Mouse (Mus musculus) mesoderm, embryonic 11.5 days (tissue): ENCODE data around the gene Btbd2.
"Not testable (repeated sequence)": the region's sequence is repeated elsewhere in the genome, so short reads cannot be mapped to it uniquely, and the experiment has no call there.

ENCODE experiments used
- DNase-seq: peaks from one replicate; pipeline ENCODE4 v3.0.0-alpha.2; 2012; ENCODE audit warnings: low read depth, low spot score

Btbd2 gene

GRCm38 (mm10) chr10:80606737-80607350, 50.0 kb downstream of the Btbd2 start:
- DNase-seq, result no peak

- no peak for DNase-seq
These were observed 50.6 kb downstream of the Btbd2 start for GRCm38 (mm10) chr10:80606306-80606705.

GRCm38 (mm10) chr10:80605721-80606120, 51.1 kb downstream of the Btbd2 start, which contains the start of gene Gm49322:
Gene Gm49322 (plus strand): TSS chr10:80606021.
- not testable (repeated sequence) for DNase-seq

DNA sequence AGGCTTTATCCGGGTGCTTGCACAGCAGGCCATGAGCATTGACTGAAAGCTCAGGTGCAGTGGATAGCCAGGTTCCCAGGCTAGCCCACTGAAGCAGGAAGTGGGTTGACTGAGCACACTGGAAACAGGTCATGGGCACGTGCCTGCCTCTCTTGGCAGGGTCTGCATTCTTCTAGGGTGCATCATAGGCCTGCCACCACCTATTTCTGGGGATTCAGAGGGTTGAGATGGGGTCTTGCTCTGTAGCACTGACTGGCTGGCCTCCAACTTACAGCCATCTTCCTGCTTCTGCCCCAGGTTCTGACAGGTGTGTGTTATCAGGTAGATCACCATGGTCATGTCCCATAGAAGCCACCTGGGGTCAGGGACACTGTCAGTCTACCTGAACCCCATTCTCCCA, 51.9 kb downstream of the Btbd2 start:
- no peak for DNase-seq

DNA sequence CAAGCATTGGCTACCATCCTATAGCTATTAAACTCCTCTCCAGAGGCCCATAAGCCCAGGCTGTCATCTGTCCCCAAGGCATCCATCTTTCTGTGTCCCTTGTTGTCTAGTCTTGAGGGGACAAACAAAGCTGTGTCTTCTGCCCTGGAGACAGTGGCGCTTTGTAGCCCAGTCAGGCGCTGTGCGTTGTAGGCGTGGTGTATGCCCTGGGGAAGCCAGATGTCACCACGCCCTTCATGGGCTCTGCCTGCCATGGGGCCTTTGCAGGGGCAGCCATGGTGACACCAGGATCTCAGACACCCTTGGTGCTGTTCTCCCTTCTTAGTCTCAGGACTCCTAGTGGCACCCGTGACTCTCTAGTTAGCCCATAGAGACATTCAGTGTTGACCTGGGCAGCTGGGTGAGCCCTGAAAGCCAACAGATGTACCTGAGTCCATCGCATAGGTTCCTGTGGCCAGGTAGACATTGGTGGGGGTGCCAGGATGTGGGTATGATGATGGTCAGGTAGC, 52.8 kb downstream of the Btbd2 start:
- DNase-seq, result no peak

- no peak for DNase-seq
These were observed 53.5 kb downstream of the Btbd2 start for GRCm38 (mm10) chr10:80603364-80603763.

GRCm38 (mm10) chr10:80602698-80603325, 54.1 kb downstream of the Btbd2 start, which contains the start of the genes Scamp4 and Adat3:
Gene Scamp4 (plus strand): TSS chr10:80602872.
Gene Adat3 (plus strand): TSS chr10:80602880.
- peak; percentile 93 for DNase-seq

GRCm38 (mm10) chr10:80596318-80596717, 60.6 kb downstream of the Btbd2 start:
- no peak for DNase-seq
